In genomic region chr3:147325522-147325921, GRCm38 (mm10) we compare ENCODE assay signal across 34 mouse cellular contexts.
"Had no signal": no experiment of that assay in that cellular context is flagged by ENCODE, and none has a peak within 500 bp of the region (broad histone marks: within the 10 kb centered on the region; RNA-seq: fewer than 3 reads in every experiment).

No protein-coding gene starts in this region.

- H3K4me3 ChIP-seq: heart, embryonic 10.5 days; heart, embryonic 12.5 days; heart, embryonic 13.5 days; heart, embryonic 15.5 days; hindbrain, embryonic 10.5 days; hindbrain, embryonic 12.5 days; hindbrain, embryonic 13.5 days; hindbrain, embryonic 15.5 days; intestine, embryonic 15.5 days; kidney, embryonic 15.5 days; layer of hippocampus, adult 2 months had no signal

- H3K9ac ChIP-seq: heart, embryonic 12.5 days; heart, embryonic 13.5 days; heart, embryonic 15.5 days; hindbrain, embryonic 12.5 days; hindbrain, embryonic 13.5 days; hindbrain, embryonic 14.5 days; hindbrain, embryonic 15.5 days; intestine, embryonic 15.5 days; kidney, embryonic 15.5 days had no signal

- H3K4me1 ChIP-seq: heart, embryonic 12.5 days; heart, embryonic 13.5 days; heart, embryonic 15.5 days; hindbrain, embryonic 10.5 days; hindbrain, embryonic 12.5 days; hindbrain, embryonic 13.5 days; hindbrain, embryonic 15.5 days; intestine, embryonic 15.5 days; kidney, embryonic 15.5 days had no signal

- H3K36me3 ChIP-seq: heart, embryonic 10.5 days; heart, embryonic 12.5 days; heart, embryonic 13.5 days; heart, embryonic 15.5 days; hindbrain, embryonic 10.5 days; hindbrain, embryonic 12.5 days; hindbrain, embryonic 13.5 days; hindbrain, embryonic 15.5 days; intestine, embryonic 15.5 days; kidney, embryonic 15.5 days had no signal

- ATAC-seq: hindbrain, embryonic 16.5 days; hindbrain, postnatal 0 days; inflammation-experienced regulatory T-cells, adult 6 months; intestine, embryonic 15.5 days; intestine, embryonic 16.5 days; intestine, postnatal 0 days had no signal

- H3K27ac ChIP-seq: heart, embryonic 10.5 days; heart, embryonic 13.5 days; heart, embryonic 15.5 days; hindbrain, embryonic 10.5 days; hindbrain, embryonic 12.5 days; hindbrain, embryonic 13.5 days; hindbrain, embryonic 14.5 days; hindbrain, embryonic 15.5 days; hindbrain, postnatal 0 days; intestine, embryonic 15.5 days; kidney, embryonic 15.5 days; kidney, postnatal 0 days; layer of hippocampus, adult 2 months had no signal

- DNase-seq: heart, postnatal 10 days; heart, postnatal 36 days; heart, postnatal 4 days; kidney, adult 11 months; kidney, adult 18-20 months; kidney, adult 2 months; kidney, adult 8-10 months; kidney, adult 9 months; kidney, postnatal 10 days; kidney, postnatal 14 days; kidney, postnatal 25 days; kidney, postnatal 36 days; kidney, postnatal 4 days; layer of hippocampus, adult 9-11 months; layer of hippocampus, postnatal 36 days had no signal

- H3K27me3 ChIP-seq: heart, embryonic 12.5 days; heart, embryonic 13.5 days; heart, embryonic 15.5 days; hindbrain, embryonic 12.5 days; hindbrain, embryonic 13.5 days; intestine, embryonic 15.5 days; kidney, embryonic 15.5 days had no signal

- H3K9me3 ChIP-seq: heart, embryonic 10.5 days; heart, embryonic 15.5 days; hindbrain, embryonic 10.5 days; hindbrain, embryonic 12.5 days; hindbrain, embryonic 13.5 days; hindbrain, embryonic 15.5 days; intestine, embryonic 15.5 days; kidney, embryonic 15.5 days had no signal

- H3K4me2 ChIP-seq: heart, embryonic 11.5 days; heart, embryonic 12.5 days; heart, embryonic 13.5 days; heart, embryonic 15.5 days; hindbrain, embryonic 12.5 days; hindbrain, embryonic 13.5 days; hindbrain, embryonic 14.5 days; hindbrain, embryonic 15.5 days; intestine, embryonic 15.5 days; kidney, embryonic 15.5 days had no signal
